Mouse (Mus musculus): Measurements from ENCODE around the gene Eef1a1. TPM values are rescaled to one million over a fixed set of nuclear protein-coding genes. Genes with fewer than 3 reads are reported as not detected.
A peak's percentile ranks its signal among the peaks of the same experiment; 100 is the strongest.
"Not testable (repeated sequence)": the region's sequence is repeated elsewhere in the genome, so short reads cannot be mapped to it uniquely, and the experiment has no call there.

Gene Eef1a1
- total RNA-seq (2014; fragmentation: Nextera tagmentation): 11,615 and 12,636 TPM in 2 replicates
- 9,337 and 10,965 TPM in 2 replicates for total RNA-seq (2017)

DNA sequence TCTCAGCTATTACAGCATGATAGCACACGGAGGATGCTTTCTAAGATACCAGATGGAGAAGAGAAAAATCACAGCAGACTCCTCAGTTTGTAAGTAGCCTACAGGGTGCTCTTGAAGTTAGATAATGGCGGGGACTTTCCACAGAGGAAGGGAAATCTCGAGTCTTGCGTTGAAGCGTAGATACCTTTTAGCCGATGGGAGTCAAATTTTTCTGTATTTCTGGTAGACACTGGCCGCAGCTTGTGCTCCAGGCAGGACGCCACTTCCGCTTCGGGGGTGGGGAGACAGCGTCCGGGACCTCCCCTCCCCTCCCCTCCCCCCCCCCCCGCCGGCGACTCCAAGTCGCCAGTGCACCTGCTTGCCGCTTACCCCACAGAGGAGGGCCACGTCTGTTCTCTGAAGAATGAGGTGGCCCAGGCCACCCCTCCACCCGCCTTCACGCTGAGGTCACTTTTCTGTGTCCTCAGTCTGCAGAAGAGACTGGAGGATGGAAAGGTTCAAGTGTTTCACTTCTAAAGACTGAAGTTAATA is at the start of gene Eef1a1:
Gene Eef1a1 (minus strand): TSS at position 262 of the 531 bp plus-strand sequence.
- peak; percentile 86 for ATAC-seq (replicated peaks; ENCODE audit: poor library complexity, severe bottlenecking)

DNA sequence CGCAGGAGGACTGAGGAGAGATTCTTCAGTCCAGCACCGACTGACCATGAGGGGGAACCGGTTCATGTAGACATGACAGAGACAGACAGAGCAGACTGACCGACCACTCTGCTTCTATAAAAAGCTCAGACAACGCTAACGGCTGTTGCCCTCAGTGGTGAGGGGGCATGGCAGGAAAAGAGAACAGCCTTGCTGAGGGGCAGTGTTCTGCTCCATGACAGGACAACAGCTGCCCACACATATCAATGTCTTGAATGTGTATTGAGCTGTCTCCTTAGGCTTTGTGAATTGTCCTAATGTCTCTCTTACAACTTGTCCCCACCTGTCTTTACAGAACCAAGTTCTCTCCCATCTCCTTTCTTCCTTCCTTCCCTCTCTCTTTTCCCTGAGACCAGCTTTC is 49.5 kb upstream of the Eef1a1 start:
- ATAC-seq (replicated peaks; ENCODE audit: poor library complexity, severe bottlenecking): peak; percentile 24; the same call in 1 of the 2 replicates

DNA sequence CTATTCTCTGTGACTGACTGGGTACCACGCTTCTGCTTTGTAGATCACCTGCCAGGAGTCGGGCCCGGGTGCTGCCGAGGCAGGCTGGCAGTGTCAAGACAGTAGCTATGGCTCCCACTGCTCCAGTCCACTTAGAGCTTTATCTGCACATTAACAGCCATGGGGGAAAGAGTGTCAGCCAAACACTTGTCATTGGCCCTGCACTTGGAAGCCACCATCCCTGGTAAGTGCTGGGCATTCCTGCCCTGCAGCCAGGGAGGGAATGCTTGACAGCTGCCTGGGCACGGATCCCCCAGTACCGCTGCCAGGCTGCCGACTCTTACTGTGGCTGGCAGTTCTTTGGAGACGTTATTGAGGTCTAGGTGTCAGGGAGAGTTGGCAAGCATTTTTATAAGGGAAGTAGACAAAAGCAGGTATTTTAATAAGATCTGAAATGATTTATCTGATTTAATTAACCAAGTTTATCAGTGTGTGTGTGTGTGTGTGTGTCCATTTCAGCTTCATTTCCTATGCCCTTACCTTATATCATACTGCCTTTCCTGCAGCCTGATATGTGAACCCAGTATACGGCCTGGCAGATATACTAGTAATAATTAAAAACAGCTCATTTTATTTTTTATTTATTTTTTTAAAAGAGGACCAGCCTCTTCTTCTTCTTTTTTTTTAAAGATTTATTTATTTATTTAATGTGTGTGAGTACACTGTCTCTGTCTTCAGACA is 48.4 kb upstream of the Eef1a1 start:
- no peak for ATAC-seq (replicated peaks; ENCODE audit: poor library complexity, severe bottlenecking)

DNA sequence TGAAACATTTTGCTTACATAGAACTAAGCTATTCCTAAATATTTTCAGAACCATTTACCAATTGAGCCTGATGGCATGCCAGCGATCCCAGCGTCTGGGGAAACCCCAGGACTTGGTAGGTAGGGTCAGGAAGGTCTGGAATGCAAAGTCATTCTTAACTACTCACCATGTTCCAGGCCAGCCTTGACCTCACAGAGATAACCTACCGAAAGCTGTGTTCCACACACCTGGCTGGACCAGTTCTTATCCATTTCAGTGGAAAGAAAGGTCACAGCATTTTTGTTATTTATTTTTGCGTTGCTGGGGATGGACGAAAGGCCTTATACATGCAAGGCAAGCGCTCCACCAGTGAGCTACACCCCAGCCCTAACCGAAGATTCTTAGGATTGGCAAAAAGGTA is 45.7 kb upstream of the Eef1a1 start:
- ATAC-seq (replicated peaks; ENCODE audit: poor library complexity, severe bottlenecking): no peak

DNA sequence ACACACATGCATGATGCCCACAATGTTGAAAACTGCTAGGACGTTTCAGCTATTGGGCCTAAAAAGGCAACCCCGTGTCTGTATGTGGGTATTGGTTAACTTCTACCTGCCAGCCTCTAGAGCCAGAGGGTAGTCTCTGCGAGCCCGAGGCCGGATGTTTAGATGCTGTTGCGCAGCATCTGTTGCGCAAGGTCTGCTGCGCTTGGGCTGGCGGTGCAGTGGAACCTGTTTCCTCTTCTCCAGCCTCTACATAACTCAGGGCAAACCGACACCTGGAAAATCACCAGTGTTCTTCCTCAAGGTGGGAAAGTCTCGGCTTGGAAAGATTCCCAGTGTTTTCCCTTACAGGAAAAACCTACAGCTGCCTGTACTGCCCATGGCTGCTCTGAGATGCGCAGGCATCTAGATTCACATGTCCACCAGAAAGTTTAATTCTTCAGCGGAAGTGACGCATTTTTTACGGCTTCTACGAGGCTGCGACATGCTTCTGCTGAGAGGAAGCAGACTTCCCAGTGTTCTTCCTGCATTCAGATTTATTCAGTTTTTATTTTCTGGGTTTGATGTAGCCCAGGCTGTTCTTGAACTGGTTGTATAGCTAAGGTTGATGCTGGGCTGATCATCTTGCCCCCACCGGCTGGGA is 44.5 kb upstream of the Eef1a1 start:
- ATAC-seq (replicated peaks; ENCODE audit: poor library complexity, severe bottlenecking): peak; percentile 96

DNA sequence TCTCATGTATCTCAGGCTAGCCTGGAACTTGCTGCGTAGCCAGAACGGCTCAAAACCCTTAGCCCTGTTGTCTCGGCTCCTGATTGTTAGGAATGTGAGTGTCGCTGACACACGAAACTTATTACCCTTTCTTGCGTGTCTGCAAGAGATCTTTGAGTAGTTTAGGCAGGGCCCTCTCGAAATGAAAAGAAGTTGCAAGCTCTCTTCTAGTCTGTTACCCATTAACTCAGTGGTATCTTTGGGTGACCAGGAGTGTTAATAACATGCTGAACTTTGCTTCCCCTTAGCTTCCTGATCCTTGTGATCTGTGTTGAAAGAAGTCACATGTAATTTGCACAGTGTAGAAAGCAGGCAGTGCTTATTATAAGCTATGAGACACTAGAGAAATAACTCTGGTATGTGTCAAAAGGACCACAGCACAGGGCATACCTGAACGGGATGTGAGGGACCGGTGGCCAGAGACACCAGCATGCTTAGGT is 43.4 kb upstream of the Eef1a1 start:
- ATAC-seq (replicated peaks; ENCODE audit: poor library complexity, severe bottlenecking): peak; percentile 28

DNA sequence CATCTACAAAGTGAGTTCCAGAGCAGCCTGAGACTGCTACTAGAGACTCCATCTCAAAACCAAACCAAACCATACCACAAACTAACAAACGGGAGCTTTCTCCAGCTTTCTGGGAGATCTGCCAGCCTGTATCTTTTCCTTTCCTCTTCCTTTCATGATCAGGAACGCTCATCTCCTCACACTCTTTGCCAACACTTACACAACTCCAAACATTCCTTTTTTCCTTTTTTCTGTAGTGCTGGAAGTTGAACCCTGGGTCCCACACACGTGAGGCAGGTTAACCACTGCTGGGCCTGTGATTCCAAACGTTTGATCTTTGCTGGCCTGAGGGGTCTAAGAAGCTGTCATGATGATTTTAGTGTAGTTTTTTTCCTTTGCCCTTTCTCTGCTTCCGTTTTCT is 42.9 kb upstream of the Eef1a1 start:
- no peak for ATAC-seq (replicated peaks; ENCODE audit: poor library complexity, severe bottlenecking)

DNA sequence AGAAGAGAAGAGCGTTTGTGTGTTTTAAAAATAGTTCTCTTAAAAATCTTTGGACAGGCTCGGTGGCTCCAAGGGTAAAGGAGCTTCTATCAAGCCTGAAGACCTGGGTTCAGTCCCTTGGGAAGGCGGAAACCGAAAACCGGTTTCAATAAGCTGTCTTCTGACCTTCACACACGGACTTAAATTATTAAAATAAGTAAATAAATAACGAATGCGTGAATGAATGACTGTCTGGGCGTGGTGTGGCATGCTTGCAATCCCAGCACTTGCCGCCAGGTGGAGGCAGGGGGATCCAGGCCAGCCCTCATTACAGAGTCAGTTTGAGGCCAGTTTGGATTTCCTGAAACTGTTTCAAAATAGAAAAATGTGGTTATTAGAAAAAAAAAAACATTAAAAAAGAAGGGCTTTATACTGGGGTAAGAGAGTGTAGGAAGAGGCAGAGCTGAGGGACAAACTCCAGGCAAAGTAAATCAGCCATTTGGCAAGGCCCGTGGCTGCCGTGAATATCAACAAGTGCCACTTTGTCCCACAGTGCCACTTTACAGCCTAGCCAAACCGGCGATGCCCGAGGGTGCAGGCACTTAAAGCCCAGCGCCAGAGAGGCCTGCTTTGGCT is 38.9 kb upstream of the Eef1a1 start:
- peak; percentile 71 for ATAC-seq (replicated peaks; ENCODE audit: poor library complexity, severe bottlenecking)

DNA sequence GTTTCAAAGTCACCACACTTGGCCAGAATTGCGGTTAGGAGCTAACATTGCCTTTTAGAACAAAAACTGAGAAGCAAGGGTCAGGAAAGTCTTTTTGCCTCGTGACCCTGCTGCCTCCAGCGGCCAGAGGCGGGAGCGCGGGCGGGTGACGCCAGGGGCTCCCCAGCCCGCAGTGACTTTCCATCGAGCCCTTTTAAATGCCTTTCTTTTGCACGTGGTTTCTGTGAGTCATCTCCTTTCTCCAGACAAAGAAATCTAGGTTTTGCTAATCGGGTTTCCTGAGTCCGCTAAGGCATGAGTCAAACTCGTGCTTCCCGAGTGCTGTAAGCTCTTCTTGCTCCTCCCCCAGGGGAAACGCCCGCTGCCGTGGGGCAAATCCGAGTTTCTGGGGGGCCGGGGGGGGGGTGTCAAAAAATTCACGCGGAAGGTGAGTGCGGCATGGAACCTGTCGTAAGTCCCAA is 38.4 kb upstream of the Eef1a1 start:
- ATAC-seq (replicated peaks; ENCODE audit: poor library complexity, severe bottlenecking): peak; percentile 89

DNA sequence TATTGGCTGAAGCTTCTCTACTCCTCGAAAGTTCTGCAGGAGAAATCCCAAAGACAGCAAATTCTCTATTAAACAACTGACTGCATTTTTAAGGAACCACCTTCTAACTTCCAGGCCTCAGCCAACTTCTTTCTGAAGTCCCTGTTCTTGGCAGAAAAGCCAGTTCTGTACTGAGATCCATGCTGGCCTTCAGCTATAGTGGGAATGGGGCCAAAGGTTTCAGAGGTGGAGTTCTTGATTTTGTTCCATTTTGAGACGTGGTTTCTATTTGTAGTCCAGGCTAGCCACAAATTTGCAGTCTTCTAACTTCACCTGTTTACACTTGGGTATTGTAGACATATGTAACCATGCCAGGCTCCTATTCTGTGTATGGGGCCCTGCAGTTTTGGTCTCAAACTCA is 37.3 kb upstream of the Eef1a1 start:
- no peak for ATAC-seq (replicated peaks; ENCODE audit: poor library complexity, severe bottlenecking)

DNA sequence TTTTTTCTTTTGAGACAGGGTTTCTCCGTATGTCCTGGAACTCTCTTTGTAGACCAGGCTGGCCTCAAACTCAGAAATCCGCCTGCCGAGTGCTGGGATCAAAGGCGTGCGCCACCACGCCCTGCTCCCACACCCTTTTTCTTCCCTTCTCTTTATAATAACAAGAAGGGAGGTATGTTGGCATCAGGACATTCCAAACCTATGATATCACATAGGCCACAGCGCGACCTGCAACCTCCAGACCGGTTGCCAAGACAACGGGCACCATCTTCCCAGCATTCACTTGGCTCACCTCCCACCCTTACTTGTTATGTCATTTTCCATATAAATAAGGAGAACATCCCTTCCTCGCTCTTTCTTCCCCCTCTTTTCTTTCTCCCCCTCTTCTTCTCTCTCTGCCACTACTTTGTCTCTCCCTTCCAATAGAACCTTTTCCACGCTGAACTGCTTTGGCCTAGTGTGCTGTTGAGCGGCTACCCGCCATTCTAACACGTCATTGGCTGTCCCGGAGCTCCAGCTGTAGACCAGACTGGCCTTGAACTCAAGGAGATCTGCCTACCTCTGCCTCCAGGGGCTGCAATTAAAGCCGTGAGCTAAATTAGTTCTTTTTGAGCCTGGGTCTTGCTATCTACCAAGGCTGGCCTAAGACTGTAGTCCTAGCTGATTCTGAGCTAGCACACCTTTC is 36.6 kb upstream of the Eef1a1 start:
- no peak for ATAC-seq (replicated peaks; ENCODE audit: poor library complexity, severe bottlenecking)

DNA sequence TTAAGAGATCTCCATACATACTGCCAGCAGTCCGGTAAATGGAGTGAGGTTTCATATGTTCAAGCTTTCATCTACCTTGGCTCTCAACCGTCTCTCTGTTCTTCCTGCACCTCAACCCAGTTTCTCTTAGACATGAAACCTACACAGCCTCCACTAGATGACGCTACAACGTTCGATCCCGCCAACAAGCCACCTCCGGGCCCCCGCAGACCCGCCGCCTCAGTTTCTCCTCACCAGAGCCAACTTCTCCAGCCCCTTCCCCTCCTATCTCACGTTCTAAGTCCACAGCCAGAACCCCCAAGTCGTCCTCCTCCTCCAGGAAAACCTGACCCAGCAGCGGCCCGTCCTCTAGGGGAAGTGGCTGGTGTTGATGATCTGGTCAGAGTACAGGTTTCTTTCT is 32.7 kb upstream of the Eef1a1 start:
- peak; percentile 65 for ATAC-seq (replicated peaks; ENCODE audit: poor library complexity, severe bottlenecking)

DNA sequence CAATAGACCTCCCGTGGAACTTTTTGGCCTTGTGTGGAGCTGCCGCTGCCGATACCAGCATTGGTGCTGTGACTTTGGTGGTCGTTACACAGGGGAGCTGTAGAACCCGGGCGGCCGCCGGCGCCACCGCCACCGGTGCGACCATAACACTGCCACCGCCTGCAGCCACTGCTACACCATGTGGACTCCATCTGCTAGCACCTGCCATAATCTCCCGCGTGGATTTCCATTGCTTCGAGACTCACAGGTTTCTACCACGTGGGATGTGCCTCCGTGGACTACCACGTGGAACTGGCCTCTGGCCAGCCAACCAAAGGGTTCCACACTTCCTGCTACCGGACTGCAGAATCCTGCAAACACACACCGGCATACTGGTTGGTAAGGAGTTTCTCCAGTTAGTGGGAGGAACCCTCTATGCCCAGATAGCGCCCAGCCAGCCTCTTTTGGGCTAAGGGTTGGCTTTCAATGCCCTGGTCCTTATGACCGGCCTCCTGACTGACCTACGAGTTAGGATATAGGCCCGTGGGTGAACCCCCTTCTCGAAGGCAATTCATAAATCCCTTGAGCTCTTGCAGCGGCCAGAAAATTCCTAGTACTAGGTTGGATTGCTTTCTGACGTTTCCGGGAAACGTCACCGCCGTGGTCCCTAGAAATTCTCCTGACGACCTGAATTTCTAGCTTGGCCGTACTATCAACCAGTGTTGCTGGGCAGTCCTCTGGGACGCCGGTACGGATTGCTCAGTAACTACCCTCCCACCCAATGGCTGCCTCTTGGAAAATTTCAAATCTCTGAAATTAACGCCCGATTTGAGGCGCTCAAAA is 32.0 kb upstream of the Eef1a1 start:
- peak; percentile 84 for ATAC-seq (replicated peaks; ENCODE audit: poor library complexity, severe bottlenecking)

DNA sequence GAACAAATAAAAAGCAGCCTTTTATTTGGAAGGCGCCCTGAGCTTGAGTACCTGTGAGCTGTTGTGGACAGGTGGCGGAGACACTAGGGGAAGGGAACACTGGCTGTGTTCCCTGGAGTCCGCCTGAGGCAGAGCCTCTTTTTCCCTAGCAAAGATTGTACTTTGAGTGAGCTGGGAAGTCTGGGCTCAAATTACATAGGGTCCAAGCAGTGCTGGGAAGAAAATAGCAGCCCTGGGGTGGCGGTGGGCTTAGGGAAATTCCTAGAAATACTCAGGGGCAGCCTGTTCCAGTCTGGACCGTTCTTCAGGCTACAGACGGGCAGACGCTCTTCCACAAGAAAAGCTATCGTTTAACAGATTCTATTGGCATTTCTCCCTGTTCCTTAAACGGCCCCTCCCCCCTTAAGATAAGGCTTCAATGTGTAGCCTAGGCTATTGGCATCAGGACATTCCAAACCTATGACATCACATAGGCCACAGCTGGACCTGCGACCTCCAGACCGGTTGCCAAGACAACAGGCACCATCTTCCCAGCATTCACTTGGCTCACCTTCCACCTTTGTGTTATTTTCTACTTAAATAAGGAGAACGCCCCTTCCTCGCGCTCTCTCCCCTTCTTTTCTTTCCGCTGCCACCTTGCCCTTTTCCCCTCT is 31.3 kb upstream of the Eef1a1 start:
- no peak for ATAC-seq (replicated peaks; ENCODE audit: poor library complexity, severe bottlenecking)

DNA sequence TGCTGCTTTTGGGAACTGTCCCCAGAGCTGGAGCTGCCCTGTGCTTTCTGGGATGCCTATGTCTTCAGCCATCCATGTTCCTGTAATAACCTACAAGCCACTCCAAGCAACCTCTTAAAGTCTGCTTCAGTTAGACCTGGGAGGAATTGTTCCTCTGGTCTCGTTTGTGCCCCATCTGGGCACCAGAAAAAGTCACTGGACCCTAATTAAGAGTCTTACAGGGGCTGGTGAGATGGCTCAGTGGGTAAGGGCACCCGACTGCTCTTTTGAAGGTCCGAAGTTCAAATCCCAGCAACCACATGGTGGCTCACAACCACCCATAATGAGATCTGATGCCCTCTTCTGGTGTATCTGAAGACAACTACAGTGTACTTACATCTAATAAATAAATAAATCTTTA is 28.3 kb upstream of the Eef1a1 start:
- not testable (repeated sequence) for ATAC-seq (replicated peaks; ENCODE audit: poor library complexity, severe bottlenecking)

DNA sequence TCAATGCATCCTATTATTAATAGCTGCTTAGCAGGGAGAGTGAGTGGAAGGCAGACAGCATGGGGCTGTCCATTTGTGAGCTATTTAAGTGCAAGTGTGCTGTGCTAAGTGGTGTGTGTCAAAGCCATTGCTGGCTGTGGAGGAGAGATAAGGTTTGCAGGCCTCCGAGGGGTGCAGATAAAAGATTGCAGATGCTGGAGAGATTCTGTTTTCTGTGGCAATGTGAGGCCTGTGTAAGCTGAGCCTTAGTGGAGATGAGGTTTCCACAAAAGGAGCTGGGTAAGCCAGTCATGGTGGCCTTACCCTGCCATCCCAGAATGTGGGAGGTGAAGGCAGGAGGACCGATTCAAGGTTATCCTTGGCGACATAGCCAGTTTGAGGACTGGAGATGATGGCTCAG is 27.2 kb upstream of the Eef1a1 start:
- no peak for ATAC-seq (replicated peaks; ENCODE audit: poor library complexity, severe bottlenecking)

DNA sequence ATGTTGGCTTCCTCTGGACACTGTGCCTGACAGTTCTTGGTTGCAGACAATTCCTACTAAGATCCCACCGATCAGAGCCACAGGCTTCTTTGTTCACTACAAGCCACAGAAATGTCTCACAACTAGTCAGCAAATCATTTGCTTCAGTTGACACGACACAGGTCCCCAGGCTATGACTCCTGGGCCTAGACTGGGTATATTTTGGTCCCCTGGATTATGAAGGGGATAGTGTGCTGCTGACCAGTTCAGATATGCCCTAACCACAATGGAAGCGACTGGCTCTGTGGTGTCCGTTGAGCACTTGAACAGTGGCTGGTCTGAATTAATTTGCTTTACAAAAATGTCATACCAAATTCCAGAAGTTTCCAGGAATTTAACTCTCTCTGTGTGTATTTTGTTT is 25.7 kb upstream of the Eef1a1 start:
- ATAC-seq (replicated peaks; ENCODE audit: poor library complexity, severe bottlenecking): no peak

DNA sequence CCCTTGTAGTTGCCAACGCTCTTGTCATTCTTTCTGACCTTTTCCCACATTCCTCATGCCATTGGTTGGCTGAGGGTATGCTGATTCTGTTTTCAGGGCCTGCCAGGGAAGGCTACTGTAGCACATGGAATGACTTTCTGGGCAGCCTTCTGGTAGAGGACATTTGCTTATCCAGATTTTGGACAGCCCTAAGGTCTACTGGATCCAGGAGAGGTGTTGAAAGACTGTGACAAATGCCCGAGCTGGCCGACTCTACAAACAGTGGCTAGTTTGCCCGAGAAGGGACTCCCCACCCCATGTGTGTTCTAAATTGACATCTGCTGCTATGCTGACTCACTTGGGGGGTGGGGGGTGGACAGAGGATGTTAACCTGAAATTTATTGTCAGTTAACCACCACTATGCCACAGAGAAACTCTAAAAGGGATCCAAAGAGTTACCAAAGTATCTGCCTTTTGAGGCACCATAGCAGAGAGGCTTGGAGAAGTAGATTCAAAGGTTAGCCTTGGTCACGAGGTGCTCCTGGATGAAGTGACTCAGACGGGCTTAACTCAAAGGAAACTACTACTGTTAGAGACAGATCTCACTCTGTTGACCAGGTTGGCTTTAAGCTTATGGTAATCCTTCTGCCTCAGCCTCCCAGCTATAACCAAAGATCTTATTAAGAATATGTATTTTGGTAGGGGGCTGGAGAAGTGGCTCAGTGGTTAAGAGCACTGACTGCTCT is 25.0 kb upstream of the Eef1a1 start:
- ATAC-seq (replicated peaks; ENCODE audit: poor library complexity, severe bottlenecking): peak; percentile 30; the same call in 1 of the 2 replicates

Measured in granulocyte monocyte progenitor cell, adult 5-6 weeks (primary cell).